Mouse (Mus musculus) lung, postnatal 0 days (tissue): Measurements from ENCODE around the gene Olfr1497. TPM values are rescaled to one million over a fixed set of nuclear protein-coding genes. Genes with fewer than 3 reads are reported as not detected.
"Not testable (repeated sequence)": the region's sequence is repeated elsewhere in the genome, so short reads cannot be mapped to it uniquely, and the experiment has no call there.

Source experiments
- ATAC-seq: fragments of 200-750 bp; cut with Nextera tagmentation; 2 replicates; pipeline ENCODE4 v1.8.0; 2017; ENCODE audit warnings: moderate library complexity
- DNase-seq: peaks from one replicate; pipeline ENCODE4 v3.0.0-alpha.2; 2016; ENCODE audit warnings: low spot score
- H3K27ac ChIP-seq: fragments of 300-500 bp; sonication (generic); 2 replicates; pipeline ENCODE4 v1.5.1; 2014; ENCODE audit warnings: antibody characterized with exemption, mild to moderate bottlenecking, low read length, mixed read lengths
- H3K27me3 ChIP-seq: fragments of 300-500 bp; sonication (generic); replicated peaks from 2 replicates; pipeline ENCODE4 v1.6.1; 2014; ENCODE audit warnings: low read length, mixed read lengths; ENCODE audit not compliant: insufficient read depth
- H3K36me3 ChIP-seq: fragments of 300-500 bp; sonication (generic); 2 replicates; pipeline ENCODE4 v1.6.1; 2014; ENCODE audit warnings: low read length, mixed read lengths; ENCODE audit not compliant: insufficient read depth
- H3K4me1 ChIP-seq: fragments of 300-500 bp; sonication (generic); 2 replicates; pipeline ENCODE4 v1.6.1; 2014; ENCODE audit warnings: antibody characterized with exemption, low read depth, low read length, mixed read lengths; ENCODE audit not compliant: insufficient read depth
- H3K4me2 ChIP-seq: fragments of 300-500 bp; sonication (generic); replicated peaks from 2 replicates; pipeline ENCODE4 v1.6.1; 2014; ENCODE audit warnings: low read depth, mild to moderate bottlenecking, low read length, moderate library complexity, mixed read lengths
- H3K4me3 ChIP-seq: fragments of 300-500 bp; sonication (generic); 2 replicates; pipeline ENCODE4 v1.5.1; 2014; ENCODE audit warnings: low read depth, low read length
- H3K9ac ChIP-seq: fragments of 300-500 bp; sonication (generic); replicated peaks from 2 replicates; pipeline ENCODE4 v1.6.1; 2014; ENCODE audit warnings: low read depth, mild to moderate bottlenecking
- H3K9me3 ChIP-seq: fragments of 300-500 bp; sonication (generic); 2 replicates; pipeline ENCODE4 v1.6.1; 2016; ENCODE audit warnings: low read length, mixed read lengths
- CTCF ChIP-seq: IDR thresholded peaks from 2 replicates; pipeline ENCODE4 v1.5.1; 2016; ENCODE audit warnings: antibody characterized with exemption, mild to moderate bottlenecking
- EP300 ChIP-seq: IDR thresholded peaks from 2 replicates; pipeline ENCODE4 v1.6.1; 2016; ENCODE audit warnings: antibody characterized with exemption, mild to moderate bottlenecking, control low read depth
- WGBS: fragments of 180-500 bp; shearing (Covaris S2); extraction: QIAGEN DNeasy Blood & Tissue Kit; methylation state at CpG from one replicate; pipeline ENCODE4 v1.1.7; 2014; 5-methylcytosine and 5-hydroxymethylcytosine counted together
- polyA plus RNA-seq: library from polyadenylated mRNA; unstranded; fragments of >200 nt; fragmentation: Nextera tagmentation; extraction: Ambion mirVana; gene quantifications from 2 replicates; pipeline ENCODE4 v1.2.1, GENCODE M21; 2015

The Olfr1497 gene
- polyA plus RNA-seq: not detected in 2 replicates

DNA sequence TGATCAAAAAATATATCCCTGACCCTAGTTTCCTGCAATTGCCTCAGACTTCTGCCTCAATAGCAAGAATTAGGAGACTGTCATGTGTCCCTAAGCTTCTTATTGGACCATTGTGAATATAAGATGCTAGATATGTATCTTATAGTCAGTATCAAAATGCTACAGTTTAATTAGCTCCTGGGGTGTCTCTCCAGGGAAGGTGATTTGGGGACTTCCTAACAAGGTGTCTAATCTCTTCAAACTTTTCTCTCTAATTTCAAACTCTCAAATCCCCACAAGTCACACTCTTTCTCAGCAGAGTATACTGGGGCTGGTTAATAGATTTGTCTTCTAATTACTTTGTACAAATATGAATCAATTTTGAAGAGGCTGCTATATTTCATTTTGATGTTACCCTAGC lies at the start of gene Olfr1497:
Gene Olfr1497 (minus strand): TSS at position 101 of the 400 bp plus-strand sequence.
- Histone ChIP-seq H3K4me3 (no peak within 1 kb of the TSS), H3K4me1 (no peaks in the 10 kb centered on the region), H3K4me2 (no peak within 1 kb of the TSS), H3K27me3 (no peaks in the 10 kb centered on the region), H3K9me3 (no peaks in the 10 kb centered on the region), H3K36me3 (no peaks in the 10 kb centered on the region), H3K9ac (no peak within 1 kb of the TSS), H3K27ac (no peak within 1 kb of the TSS)
- no peak for DNase-seq
- ATAC-seq: no peak
- no peak for TF ChIP-seq EP300
- TF ChIP-seq CTCF: no peak

DNA sequence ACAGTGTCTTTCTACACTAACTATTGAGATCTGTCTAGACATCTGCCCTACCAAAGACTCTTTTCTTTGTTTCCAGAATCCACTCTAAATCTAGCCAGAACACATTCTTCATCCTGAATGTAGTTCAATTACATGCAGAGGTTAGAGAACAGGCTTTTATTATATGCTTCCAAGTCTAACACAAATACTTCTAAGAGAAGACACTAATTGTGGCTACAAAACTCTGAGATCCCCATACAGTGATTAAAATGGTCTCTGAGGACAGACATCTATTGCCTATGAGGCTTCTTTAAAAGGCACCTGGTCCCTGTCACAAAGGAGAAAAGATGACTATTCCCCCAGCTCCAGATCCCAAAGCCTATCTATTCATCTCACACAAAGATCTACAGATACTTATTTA lies 32.4 kb upstream of the Olfr1497 start, which contains the start of gene Olfr1500:
Gene Olfr1500 (minus strand): TSS at position 101 of the 400 bp plus-strand sequence.
- TF ChIP-seq CTCF: no peak
- no peak for TF ChIP-seq EP300

DNA sequence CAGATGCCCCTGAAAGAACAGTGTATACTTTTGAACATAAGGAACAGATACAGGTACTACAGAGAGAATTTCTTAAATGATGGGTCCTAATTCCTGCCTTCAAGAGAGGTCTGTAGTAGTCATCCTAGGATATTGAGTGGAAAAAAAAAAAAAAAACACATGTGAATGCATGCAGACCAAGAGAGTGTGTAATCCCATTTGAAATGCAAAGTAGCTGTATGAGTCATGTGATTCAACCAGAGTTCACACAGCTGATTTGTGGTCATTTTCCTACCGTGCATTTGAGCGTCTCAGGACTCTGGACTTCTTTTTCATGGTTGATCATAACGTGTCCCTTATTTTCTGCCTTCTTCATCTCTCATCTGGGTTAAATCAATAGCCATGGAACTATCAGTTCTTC lies 30.4 kb upstream of the Olfr1497 start:
- no peak for ATAC-seq
- H3K4me1 ChIP-seq: no peaks in the 10 kb centered on the region
- no peak for DNase-seq
- no peaks in the 10 kb centered on the region for H3K36me3 ChIP-seq
- 72% methylated on average over 3 of the region's 3 CpGs for WGBS
- H3K4me3 ChIP-seq: no peak overlapping the region
- no peak overlapping the region for H3K4me2 ChIP-seq
- H3K27me3 ChIP-seq: no peaks in the 10 kb centered on the region
- H3K9me3 ChIP-seq: no peaks in the 10 kb centered on the region
- no peak overlapping the region for H3K9ac ChIP-seq
- TF ChIP-seq CTCF (no peak), EP300 (no peak)
- no peak overlapping the region for H3K27ac ChIP-seq

More for the DNA sequence above, 32.4 kb upstream of the Olfr1497 start, which contains the start of gene Olfr1500:
- H3K4me3 ChIP-seq: no peak within 1 kb of the TSS
- H3K36me3 ChIP-seq: no peaks in the 10 kb centered on the region
- ATAC-seq: no peak
- H3K9ac ChIP-seq: no peak within 1 kb of the TSS
- H3K27me3 ChIP-seq: no peaks in the 10 kb centered on the region
- no peak within 1 kb of the TSS for H3K4me2 ChIP-seq
- no peak for DNase-seq
- no peak within 1 kb of the TSS for H3K27ac ChIP-seq
- no peaks in the 10 kb centered on the region for H3K4me1 ChIP-seq
- no peaks in the 10 kb centered on the region for H3K9me3 ChIP-seq

DNA sequence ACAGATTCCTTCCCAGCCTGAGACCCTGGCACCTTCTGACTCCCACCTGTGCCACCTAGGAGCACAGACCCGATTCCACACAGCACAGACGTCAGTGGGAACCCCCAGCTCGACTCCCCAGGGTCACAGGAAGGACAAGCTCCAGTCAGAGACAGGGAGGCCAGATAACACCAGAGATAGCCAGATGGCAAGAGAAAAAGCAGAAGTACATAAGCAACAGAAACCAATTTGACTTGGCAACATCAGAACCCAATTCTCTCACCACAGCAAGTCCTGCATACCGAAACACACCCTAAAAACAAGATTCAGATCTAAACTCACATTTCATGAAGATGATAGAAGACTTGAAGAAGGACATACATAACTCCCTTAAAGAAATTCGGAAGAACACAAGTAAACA lies 22.8 kb upstream of the Olfr1497 start:
- Histone ChIP-seq H3K27me3 (no peaks in the 10 kb centered on the region), H3K9ac (no peak overlapping the region), H3K36me3 (no peaks in the 10 kb centered on the region), H3K4me2 (no peak overlapping the region), H3K9me3 (no peaks in the 10 kb centered on the region), H3K4me1 (no peaks in the 10 kb centered on the region), H3K4me3 (no peak overlapping the region), H3K27ac (no peak overlapping the region)
- ATAC-seq (no peak), DNase-seq (no peak)
- TF ChIP-seq EP300 (no peak), CTCF (no peak)
- 54% methylated on average over 5 of the region's 5 CpGs for WGBS

DNA sequence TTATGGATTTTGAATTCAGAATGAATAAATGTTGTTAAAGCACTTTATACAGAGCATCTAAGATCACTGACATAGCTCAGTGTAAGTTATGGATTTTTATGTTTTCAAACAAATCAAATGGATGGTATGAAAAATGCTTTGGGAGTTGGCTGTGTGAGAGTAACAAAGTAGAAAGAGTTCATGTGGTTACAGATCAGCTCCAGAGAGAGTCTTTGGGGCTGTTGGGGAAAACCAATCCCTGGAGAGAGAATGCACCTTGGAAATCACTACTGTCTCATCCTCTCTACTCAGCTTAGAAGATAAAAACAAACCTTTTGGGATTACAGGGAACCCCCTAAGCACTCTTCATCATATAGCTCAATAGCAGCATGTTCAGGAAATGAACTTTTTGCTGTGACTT lies 21.3 kb upstream of the Olfr1497 start, which contains the start of gene Olfr1499:
Gene Olfr1499 (minus strand): TSS at position 101 of the 400 bp plus-strand sequence.
- DNase-seq (no peak), ATAC-seq (no peak)
- TF ChIP-seq CTCF (no peak), EP300 (no peak)
- H3K4me2 ChIP-seq: no peak within 1 kb of the TSS
- H3K36me3 ChIP-seq: no peaks in the 10 kb centered on the region
- no peak within 1 kb of the TSS for H3K27ac ChIP-seq
- H3K9ac ChIP-seq: no peak within 1 kb of the TSS
- no peaks in the 10 kb centered on the region for H3K27me3 ChIP-seq
- no peak within 1 kb of the TSS for H3K4me3 ChIP-seq
- no peaks in the 10 kb centered on the region for H3K9me3 ChIP-seq
- H3K4me1 ChIP-seq: no peaks in the 10 kb centered on the region

DNA sequence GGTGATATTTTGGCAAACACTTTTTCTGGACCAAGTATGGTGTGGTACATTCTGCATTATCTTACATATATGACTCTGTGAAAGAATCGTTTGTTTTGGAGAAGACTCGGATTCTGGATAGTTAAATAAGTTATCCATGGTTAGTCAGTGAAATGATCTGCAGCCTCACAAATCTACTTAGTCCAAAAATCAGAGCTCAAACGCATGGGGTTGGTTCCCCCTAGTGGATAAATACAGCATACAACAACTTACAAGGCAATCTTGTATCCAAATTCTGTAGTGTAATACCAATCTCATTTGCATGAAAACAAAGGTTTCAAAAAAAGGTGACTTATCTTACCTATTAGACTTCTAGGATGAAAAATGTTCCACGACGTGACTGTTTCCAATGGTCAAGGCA lies 20.8 kb upstream of the Olfr1497 start:
- Histone ChIP-seq H3K27ac (no peak overlapping the region), H3K4me1 (no peaks in the 10 kb centered on the region), H3K4me2 (no peak overlapping the region), H3K9ac (no peak overlapping the region), H3K36me3 (no peaks in the 10 kb centered on the region), H3K4me3 (no peak overlapping the region), H3K27me3 (no peaks in the 10 kb centered on the region), H3K9me3 (no peaks in the 10 kb centered on the region)
- no peak for ATAC-seq
- TF ChIP-seq CTCF (peak; percentile 21), EP300 (no peak)
- 30% methylated on average over 5 of the region's 5 CpGs for WGBS
- DNase-seq: peak; percentile 8

DNA sequence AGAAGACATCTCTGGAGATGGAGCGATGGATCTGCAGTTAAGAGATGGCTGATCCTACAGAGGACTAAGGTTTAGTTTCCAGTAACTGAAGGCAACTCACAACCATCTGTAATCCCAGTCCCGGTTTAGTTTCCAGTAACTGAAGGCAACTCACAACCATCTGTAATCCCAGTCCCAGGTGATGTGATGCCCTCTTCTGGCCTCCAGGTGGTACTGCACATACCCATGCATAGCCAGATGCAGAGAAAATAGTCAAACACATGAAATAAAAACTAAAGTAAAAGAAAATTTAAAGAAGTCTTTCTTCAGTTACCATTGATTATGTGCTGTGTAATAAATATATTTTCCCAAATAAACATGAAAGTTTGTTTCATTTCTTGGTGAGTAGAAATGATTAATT lies 14.8 kb upstream of the Olfr1497 start:
- ATAC-seq (no peak), DNase-seq (no peak)
- TF ChIP-seq EP300 (no peak), CTCF (0 out of 2 replicates have a peak, but pooled peaks have one; percentile 2)
- Histone ChIP-seq H3K4me3 (no peak overlapping the region), H3K4me2 (no peak overlapping the region), H3K4me1 (no peaks in the 10 kb centered on the region), H3K27me3 (no peaks in the 10 kb centered on the region), H3K9ac (no peak overlapping the region), H3K9me3 (no peaks in the 10 kb centered on the region), H3K36me3 (no peaks in the 10 kb centered on the region), H3K27ac (no peak overlapping the region)
- WGBS: 59% methylated on average over 2 of the region's 2 CpGs

DNA sequence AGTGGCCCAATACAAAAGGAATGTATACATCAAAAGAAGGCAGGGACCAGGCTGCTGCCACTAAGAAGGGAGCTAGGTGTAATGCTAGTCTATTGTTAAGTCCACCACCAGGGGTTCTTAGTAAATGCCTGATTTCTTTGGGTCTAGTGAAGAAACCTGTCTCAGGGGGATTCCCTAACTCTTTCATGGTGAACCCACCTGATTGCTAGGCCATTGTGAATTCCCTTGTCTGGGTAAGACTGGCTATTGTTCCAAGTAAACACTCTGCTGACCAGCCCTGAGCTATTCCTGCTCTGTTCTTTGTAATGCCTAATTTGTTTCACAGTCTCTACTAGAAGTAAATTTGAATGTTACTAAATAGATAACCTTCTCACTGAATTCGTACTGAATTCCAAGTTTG lies 7.5 kb upstream of the Olfr1497 start:
- ATAC-seq, H3K9me3 ChIP-seq, H3K4me3 ChIP-seq, H3K4me2 ChIP-seq, H3K4me1 ChIP-seq, H3K9ac ChIP-seq, H3K27me3 ChIP-seq, H3K27ac ChIP-seq, H3K36me3 ChIP-seq, DNase-seq: not testable (repeated sequence)
- WGBS: 46% methylated on average over 1 of the region's 1 CpGs
